Mouse (Mus musculus) heart, postnatal 0 days (tissue): ENCODE measurements around the gene Egflam.

ENCODE experiments used
- CTCF ChIP-seq: IDR thresholded peaks from 2 replicates; pipeline ENCODE4 v1.5.1; 2016; ENCODE audit warnings: antibody characterized with exemption, control low read depth, low read depth
- EP300 ChIP-seq: IDR thresholded peaks from 2 replicates; pipeline ENCODE4 v1.6.1; 2016; ENCODE audit warnings: antibody characterized with exemption, low read depth

GRCm38 (mm10) chr15:7202981-7203380 is 195.2 kb downstream of the Egflam start:
- TF ChIP-seq CTCF (no peak), EP300 (no peak)
